Mouse (Mus musculus) retina, postnatal 7 days (tissue): ENCODE results near the gene Chst1.

ENCODE experiments used
- DNase-seq: peaks from one replicate; pipeline ENCODE4 v3.0.0-alpha.2; 2012; ENCODE audit warnings: low read depth, low spot score

The Chst1 gene

GRCm38 (mm10) chr2:92608810-92609581 is 9.5 kb downstream of the Chst1 start:
- peak; percentile 65 for DNase-seq

- DNase-seq, result no peak
Observed at GRCm38 (mm10) chr2:92609704-92610379, 10.3 kb downstream of the Chst1 start.

- DNase-seq, result no peak
Observed at GRCm38 (mm10) chr2:92613645-92614044, 14.1 kb downstream of the Chst1 start.

GRCm38 (mm10) chr2:92614106-92614505 is 14.6 kb downstream of the Chst1 start:
- DNase-seq, result no peak

GRCm38 (mm10) chr2:92617077-92617756 is 17.7 kb downstream of the Chst1 start:
- DNase-seq, result no peak

GRCm38 (mm10) chr2:92618016-92618415 is 18.5 kb downstream of the Chst1 start:
- no peak for DNase-seq

GRCm38 (mm10) chr2:92627633-92628032 is 28.1 kb downstream of the Chst1 start:
- DNase-seq, result no peak

- DNase-seq, result no peak
Observed at GRCm38 (mm10) chr2:92630799-92631198, 31.3 kb downstream of the Chst1 start.

- no peak for DNase-seq
Observed at GRCm38 (mm10) chr2:92632027-92632426, 32.5 kb downstream of the Chst1 start.

GRCm38 (mm10) chr2:92640555-92640954 is 41.0 kb downstream of the Chst1 start:
- no peak for DNase-seq

- DNase-seq, result no peak
Observed at GRCm38 (mm10) chr2:92645282-92646037, 46.0 kb downstream of the Chst1 start.

GRCm38 (mm10) chr2:92649154-92649801 is 49.8 kb downstream of the Chst1 start:
- no peak for DNase-seq

GRCm38 (mm10) chr2:92650428-92650827 is 50.9 kb downstream of the Chst1 start:
- no peak for DNase-seq

GRCm38 (mm10) chr2:92651294-92651816 is 51.8 kb downstream of the Chst1 start:
- no peak for DNase-seq

- no peak for DNase-seq
Observed at GRCm38 (mm10) chr2:92657189-92657588, 57.7 kb downstream of the Chst1 start.

- no peak for DNase-seq
Observed at GRCm38 (mm10) chr2:92658293-92659150, 59.0 kb downstream of the Chst1 start.

- DNase-seq, result no peak
Observed at GRCm38 (mm10) chr2:92659491-92660035, 60.1 kb downstream of the Chst1 start.

- no peak for DNase-seq
Observed at GRCm38 (mm10) chr2:92662534-92663068, 63.1 kb downstream of the Chst1 start.
